Mouse (Mus musculus): ENCODE results near the gene Cdh18.

Gene Cdh18

DNA sequence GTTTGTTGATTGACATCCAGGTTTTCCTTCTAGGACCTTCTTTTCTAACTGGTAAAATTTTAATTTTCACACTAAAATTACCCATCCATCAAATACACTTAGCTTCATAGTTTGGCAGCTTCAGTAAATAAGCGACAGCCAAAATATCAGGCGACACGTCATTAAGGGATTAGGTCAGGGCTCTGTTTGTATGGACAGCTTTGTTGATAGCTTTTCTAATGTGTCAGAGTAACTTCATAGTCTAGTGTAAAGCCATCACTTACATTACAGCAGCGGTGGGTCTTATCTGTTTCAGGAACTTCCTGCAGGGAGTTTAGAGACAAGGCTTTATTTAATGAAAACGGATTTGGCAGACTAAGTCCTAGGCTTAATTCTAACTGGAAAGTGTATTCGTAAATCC is 904.5 kb downstream of the Cdh18 start:
- DNase-seq (ENCODE audit: low spot score): no peak

- DNase-seq (ENCODE audit: low spot score): no peak
Measured at GRCm38 (mm10) chr15:23455344-23455743, 906.5 kb downstream of the Cdh18 start.

GRCm38 (mm10) chr15:23457401-23457800 is 908.6 kb downstream of the Cdh18 start:
- no peak for DNase-seq (ENCODE audit: low spot score)

DNA sequence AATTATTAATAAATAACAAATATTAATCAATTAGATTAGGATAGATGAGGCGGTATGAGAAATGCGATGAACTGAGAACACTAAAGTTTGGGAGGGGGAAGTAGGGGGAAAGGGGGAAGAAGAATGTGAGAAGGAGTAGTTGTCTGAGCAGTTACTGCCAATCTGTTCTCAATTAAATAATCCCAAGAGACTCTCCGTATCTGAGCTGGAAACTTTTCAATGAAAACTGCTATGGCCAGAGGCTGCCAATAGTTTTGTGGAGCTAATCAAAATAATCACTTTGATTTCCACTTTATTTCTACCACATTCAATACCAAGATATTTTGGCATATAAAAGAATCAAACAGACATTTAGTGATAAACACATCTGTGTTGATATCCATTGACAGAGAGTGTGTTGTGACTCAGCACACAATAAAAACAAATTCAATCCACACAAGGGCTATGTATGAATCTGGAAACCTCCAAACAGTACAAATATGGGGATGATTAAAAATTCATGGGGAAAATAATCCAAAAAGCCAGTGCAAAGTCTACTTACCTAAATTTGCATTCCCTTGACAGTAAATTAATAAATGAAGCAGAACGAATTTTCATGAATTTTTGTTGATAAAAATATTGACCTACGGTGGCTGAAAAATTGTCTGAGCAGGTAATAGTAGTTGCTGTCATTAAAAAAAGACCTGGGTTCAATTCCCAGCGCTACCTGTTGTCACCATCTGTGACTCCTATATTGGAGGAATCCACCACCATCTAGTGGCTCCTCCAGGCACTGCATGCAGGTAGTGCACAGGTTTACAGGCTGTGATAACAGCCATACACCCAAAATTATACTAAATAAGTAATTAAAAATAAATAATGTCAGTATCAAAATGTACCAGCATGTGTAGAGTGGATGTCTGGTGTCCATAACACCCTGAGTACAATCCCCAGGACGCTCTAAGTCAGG is 922.0 kb downstream of the Cdh18 start:
- DNase-seq (ENCODE audit: low spot score): no peak

DNA sequence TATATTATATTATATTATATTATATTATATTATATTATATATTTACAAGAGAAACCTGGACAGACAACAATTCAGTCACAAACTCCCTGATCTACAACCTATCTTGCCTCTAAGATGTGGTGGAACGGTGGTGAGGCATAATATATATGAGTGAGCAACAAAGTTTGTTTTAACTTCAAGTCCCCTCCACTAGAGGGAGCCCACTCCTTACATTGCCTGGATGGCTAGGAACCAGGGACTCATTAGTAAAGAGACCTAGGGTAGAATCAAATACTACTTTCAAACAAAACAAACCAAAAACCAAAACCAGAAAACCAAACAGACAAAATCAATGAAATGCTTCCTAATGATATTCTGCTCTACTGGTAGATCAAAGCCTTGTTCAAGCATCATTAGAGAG is 937.5 kb downstream of the Cdh18 start:
- DNase-seq (ENCODE audit: low spot score): peak; percentile 54

DNA sequence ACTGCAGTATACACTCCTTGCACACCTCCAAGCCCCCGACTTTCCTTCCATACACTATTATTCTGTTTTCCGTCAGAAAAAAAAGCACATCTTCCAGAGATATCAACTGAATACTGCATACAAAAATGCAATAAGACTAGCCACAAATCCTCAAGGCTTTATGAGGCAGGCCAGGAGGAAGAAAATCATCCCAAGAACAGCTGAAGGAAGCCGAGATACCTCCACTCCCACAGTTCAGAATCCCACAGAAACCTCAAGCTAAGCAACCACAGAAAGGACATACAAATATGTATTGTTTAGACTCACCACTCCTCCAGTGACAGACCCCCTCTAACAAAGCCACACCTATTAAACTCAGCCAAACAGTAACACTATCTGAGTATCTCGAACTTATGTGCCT is 957.7 kb downstream of the Cdh18 start:
- DNase-seq (ENCODE audit: low spot score): no peak

DNA sequence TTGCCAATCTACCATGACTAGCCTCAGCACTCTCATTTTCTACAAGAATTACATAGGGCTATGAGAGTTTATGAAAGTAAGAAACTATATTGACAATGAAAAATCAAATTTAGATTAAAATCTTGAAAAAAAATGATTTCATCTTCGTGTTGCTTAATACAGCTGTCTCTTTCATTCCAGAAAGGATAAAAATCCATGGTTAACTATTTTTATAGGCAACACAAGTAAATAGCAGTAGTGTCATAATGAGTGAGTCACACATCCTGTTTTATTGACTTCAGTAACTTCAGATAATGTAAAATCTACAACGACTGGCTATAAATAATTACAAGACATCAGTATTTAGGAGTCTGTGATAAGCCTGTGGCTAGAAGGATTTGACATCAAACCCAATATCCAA is 960.9 kb downstream of the Cdh18 start:
- no peak for DNase-seq (ENCODE audit: low spot score)

DNA sequence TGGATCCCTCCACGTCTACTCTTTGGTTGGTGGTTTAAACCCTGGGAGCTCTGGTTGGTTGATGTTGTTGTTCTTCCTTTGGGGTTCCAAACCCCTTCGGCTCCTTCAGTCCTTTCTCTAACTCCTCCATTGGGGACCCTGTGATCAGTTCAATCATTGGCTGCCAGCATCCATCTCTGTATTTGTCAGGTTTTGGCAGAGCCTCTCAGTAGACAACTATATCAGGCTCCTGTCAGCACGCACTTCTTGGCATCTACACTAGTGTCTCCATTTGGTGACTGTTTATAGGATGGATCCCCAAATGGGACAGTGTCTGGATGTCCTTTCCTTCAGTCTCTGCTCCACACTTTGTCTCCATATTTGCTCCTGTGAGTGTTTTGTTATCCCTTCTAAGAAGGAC is 967.0 kb downstream of the Cdh18 start:
- no peak for DNase-seq (ENCODE audit: low spot score)

GRCm38 (mm10) chr15:23518079-23518478 is 969.3 kb downstream of the Cdh18 start:
- DNase-seq (ENCODE audit: low spot score): peak; percentile 44
